Mouse (Mus musculus): Measurements from ENCODE around the gene Defb39.

GRCm38 (mm10) chr8:19066013-19066412 is 1.4 kb upstream of the Defb39 start:
- no peak for TF ChIP-seq CTCF (IDR thresholded peaks at IDR 0.05; ENCODE audit: low read depth, low read length)
- no peak for TF ChIP-seq GATA1 (IDR thresholded peaks at IDR 0.05; ENCODE audit: borderline replicate concordance, low read length)
- TF ChIP-seq TAL1 (conservative IDR thresholded peaks at IDR 0.05; ENCODE audit: low read depth, low read length), result no peak
- TF ChIP-seq POLR2AphosphoS5 (IDR thresholded peaks at IDR 0.05; ENCODE audit: insufficient replicate concordance, low read depth, low read length), result no peak
